Mouse (Mus musculus) lung, embryonic 15.5 days (tissue): Measurements from ENCODE around the gene Ank. TPM values are rescaled to one million over a fixed set of nuclear protein-coding genes. Genes with fewer than 3 reads are reported as not detected.

Source experiments
- ATAC-seq: fragments of 200-750 bp; cut with Nextera tagmentation; 2 replicates; pipeline ENCODE4 v1.8.0; 2017; ENCODE audit warnings: moderate number of reproducible peaks, borderline replicate concordance; ENCODE audit not compliant: low FRiP score, low TSS enrichment; ENCODE audit errors: extremely low read depth
- H3K27ac ChIP-seq: fragments of 300-500 bp; sonication (generic); 2 replicates; pipeline ENCODE4 v1.5.1; 2015; ENCODE audit warnings: moderate library complexity, mild to moderate bottlenecking, inconsistent platforms
- H3K27me3 ChIP-seq: fragments of 300-500 bp; sonication (generic); 2 replicates; pipeline ENCODE4 v1.6.1; 2015; ENCODE audit warnings: inconsistent platforms
- H3K36me3 ChIP-seq: fragments of 300-500 bp; sonication (generic); 2 replicates; pipeline ENCODE4 v1.6.1; 2015; ENCODE audit warnings: inconsistent platforms
- H3K4me1 ChIP-seq: fragments of 300-500 bp; sonication (generic); 2 replicates; pipeline ENCODE4 v1.6.1; 2015; ENCODE audit warnings: inconsistent platforms
- H3K4me2 ChIP-seq: fragments of 300-500 bp; sonication (generic); 2 replicates; pipeline ENCODE4 v1.6.1; 2015; ENCODE audit warnings: inconsistent platforms, mild to moderate bottlenecking, moderate library complexity
- H3K4me3 ChIP-seq: fragments of 300-500 bp; sonication (generic); 2 replicates; pipeline ENCODE4 v1.5.1; 2015; ENCODE audit warnings: mild to moderate bottlenecking, inconsistent platforms
- H3K9ac ChIP-seq: fragments of 300-500 bp; sonication (generic); 2 replicates; pipeline ENCODE4 v1.6.1; 2015; ENCODE audit warnings: inconsistent platforms
- H3K9me3 ChIP-seq: fragments of 300-500 bp; sonication (generic); 2 replicates; pipeline ENCODE4 v1.6.1; 2016; ENCODE audit warnings: inconsistent platforms
- WGBS: fragments of 180-500 bp; shearing (Covaris S2); methylation state at CpG from one replicate; pipeline ENCODE4 v1.1.7; 2015; 5-methylcytosine and 5-hydroxymethylcytosine counted together
- polyA plus RNA-seq: library from polyadenylated mRNA; unstranded; fragments of >200 nt; fragmentation: Nextera tagmentation; extraction: Ambion mirVana; gene quantifications from 2 replicates; pipeline ENCODE4 v1.2.1, GENCODE M21; 2015

Gene Ank
- polyA plus RNA-seq, 1 experiment from 2014 or later = 8.0 TPM

DNA sequence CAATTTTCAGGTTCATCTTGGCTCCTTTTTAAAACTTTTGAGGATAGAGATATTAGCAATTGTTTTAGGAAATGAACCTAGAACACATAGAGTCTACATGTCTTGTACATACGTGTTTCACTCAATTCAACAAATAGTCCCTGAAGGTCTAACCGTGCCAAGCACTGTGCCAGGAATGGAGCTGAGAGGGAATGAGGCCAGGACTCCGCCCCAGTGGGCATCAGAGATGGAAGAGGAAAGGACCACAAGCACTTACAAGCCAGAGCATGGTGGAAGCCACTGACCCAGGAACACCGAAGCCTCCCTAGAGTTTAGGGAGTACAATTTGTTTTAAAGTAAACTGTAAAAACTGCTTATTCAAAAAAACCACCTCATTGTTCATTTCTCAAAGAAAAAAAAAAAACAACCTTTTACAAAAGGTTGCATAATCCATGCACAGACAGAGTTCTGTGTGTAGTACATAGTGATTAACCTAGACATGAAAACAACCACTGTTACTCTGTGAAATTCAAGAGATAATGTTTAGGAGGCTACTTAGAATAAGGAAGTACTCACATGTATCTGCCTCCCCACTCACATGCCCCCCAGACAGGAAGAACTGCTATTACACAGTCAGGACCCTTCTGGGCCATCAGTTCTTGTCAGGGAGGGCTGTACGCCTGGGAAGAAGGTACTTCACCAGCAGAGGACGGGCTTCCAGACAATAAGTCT is 154.2 kb downstream of the Ank start:
- Histone ChIP-seq H3K4me3 (no peak overlapping the region), H3K27me3 (no peaks in the 10 kb centered on the region), H3K9me3 (no peaks in the 10 kb centered on the region), H3K36me3 (peaks cover 29% of the 10 kb centered on the region), H3K27ac (no peak overlapping the region), H3K4me2 (no peak overlapping the region), H3K4me1 (0 out of 2 replicates have a peak, but pooled peaks cover 3% of the 10 kb centered on the region), H3K9ac (no peak overlapping the region)
- ATAC-seq = no peak
- 80% methylated on average over 6 of the region's 6 CpGs for WGBS

DNA sequence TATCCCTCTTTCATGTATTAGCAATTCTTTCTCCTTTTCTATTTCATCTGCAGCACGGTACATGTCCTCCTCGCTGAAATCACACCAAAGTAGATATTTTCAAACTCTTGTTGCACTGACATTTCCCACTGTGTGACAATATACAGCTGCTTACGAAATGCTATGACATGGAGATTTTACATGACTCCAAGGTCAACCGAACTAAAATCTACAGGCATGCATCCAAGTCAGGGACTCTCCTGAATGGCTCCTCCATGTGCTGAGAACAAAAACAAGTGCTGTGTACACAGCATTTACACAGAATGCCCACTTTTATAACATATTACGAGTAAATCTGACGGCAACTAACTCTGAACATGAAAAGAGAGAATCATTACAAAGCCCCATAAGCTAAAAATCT is 156.8 kb downstream of the Ank start:
- H3K4me2 ChIP-seq = no peak overlapping the region
- H3K27ac ChIP-seq = no peak overlapping the region
- no peaks in the 10 kb centered on the region for H3K27me3 ChIP-seq
- peaks cover 29% of the 10 kb centered on the region for H3K36me3 ChIP-seq
- 71% methylated on average over 6 of the region's 6 CpGs for WGBS
- H3K9ac ChIP-seq = no peak overlapping the region
- 0 out of 2 replicates have a peak, but pooled peaks cover 3% of the 10 kb centered on the region for H3K4me1 ChIP-seq
- ATAC-seq = no peak
- H3K9me3 ChIP-seq = no peaks in the 10 kb centered on the region
- H3K4me3 ChIP-seq = no peak overlapping the region

DNA sequence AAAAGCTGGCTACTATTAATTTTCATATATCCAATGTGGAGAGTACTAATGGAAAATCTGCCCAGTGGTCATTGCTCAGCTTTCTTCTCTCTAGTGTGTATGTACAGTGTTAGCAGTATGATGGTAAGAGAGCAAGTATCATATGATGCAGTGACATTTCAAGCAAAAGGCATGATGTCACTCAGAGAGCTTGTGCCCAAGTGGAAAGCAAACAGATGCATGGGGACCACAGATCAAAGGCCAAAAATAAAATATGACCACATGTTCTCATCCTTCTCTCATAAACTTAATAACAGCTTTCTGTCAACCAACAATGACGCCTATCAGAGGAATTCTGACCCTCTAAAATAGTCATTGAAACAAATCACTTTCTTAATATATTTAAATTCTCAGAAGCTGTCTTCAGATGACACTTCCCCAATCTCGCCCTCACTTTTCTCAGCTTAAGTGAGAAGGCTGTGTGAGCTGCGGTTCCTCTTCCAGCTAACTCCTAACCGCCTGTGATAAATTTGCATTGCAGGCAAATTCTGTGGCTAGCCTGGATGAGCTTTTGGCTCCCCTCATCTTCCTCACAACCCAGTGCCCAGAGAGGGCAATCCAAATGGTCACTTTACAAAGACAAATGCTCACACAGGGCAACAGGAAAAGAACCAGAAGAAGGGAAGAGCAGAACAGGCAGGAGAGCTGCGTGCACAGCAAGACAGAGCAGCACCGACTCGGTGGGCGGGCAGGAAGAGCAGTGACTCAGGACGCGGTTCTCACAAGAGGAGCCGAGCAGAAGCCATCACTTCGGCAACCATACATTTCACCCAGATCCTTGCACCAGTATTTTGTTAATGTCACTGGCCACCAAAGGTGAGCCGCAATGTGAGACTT is 158.8 kb downstream of the Ank start:
- ATAC-seq = no peak
- Histone ChIP-seq H3K9ac (no peak overlapping the region), H3K9me3 (no peaks in the 10 kb centered on the region), H3K4me3 (no peak overlapping the region), H3K27ac (no peak overlapping the region), H3K27me3 (no peaks in the 10 kb centered on the region), H3K36me3 (peaks cover 25% of the 10 kb centered on the region), H3K4me1 (peaks cover 15% of the 10 kb centered on the region), H3K4me2 (no peak overlapping the region)
- 82% methylated on average over 13 of the region's 13 CpGs for WGBS

DNA sequence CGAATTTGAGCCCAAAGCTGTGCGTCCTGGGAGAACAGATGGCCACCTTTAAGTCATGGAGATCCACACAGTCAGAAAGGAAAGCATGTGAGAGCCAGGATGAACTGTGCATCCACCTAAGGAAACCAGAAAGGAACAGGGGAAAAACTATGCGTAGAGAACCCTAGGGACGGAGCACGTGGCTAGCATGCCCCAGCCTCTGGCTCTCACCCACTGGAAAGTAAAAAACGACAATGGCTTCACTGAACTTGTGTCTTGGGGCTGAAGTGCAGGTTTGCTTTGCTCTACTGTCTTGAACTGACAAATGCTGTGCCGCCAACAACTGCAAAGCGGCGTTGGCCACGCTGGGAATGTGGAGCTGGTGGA is 159.4 kb downstream of the Ank start:
- no peak for ATAC-seq
- Histone ChIP-seq H3K27me3 (no peaks in the 10 kb centered on the region), H3K27ac (no peak overlapping the region), H3K9me3 (no peaks in the 10 kb centered on the region), H3K4me1 (peaks cover 16% of the 10 kb centered on the region), H3K4me3 (no peak overlapping the region), H3K9ac (no peak overlapping the region), H3K36me3 (peaks cover 25% of the 10 kb centered on the region), H3K4me2 (no peak overlapping the region)
- WGBS = 83% methylated on average over 10 of the region's 10 CpGs

DNA sequence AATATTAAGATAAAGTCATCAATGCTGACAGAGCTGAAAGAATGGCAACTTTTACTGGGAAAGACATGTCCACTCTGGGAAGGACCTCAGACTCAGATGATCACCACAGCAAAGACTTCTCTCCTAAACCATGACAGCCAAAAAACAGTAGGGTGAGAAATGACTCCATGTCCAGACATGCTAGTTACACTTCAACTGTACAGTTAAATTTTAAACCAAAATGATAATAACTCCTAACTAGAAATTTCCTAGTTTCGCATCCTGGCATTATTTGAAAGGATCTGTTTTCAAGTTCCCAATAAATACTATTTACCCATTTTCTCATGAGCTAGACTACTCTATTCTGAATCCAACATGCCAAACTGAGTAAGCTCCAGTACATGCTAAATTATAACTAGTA is 159.8 kb downstream of the Ank start:
- peaks cover 25% of the 10 kb centered on the region for H3K36me3 ChIP-seq
- H3K27me3 ChIP-seq = no peaks in the 10 kb centered on the region
- H3K4me3 ChIP-seq = no peak overlapping the region
- H3K27ac ChIP-seq = no peak overlapping the region
- 95% methylated on average over 1 of the region's 1 CpGs for WGBS
- no peak overlapping the region for H3K9ac ChIP-seq
- peaks cover 20% of the 10 kb centered on the region for H3K4me1 ChIP-seq
- no peak overlapping the region for H3K4me2 ChIP-seq
- H3K9me3 ChIP-seq = no peaks in the 10 kb centered on the region
- ATAC-seq = no peak

DNA sequence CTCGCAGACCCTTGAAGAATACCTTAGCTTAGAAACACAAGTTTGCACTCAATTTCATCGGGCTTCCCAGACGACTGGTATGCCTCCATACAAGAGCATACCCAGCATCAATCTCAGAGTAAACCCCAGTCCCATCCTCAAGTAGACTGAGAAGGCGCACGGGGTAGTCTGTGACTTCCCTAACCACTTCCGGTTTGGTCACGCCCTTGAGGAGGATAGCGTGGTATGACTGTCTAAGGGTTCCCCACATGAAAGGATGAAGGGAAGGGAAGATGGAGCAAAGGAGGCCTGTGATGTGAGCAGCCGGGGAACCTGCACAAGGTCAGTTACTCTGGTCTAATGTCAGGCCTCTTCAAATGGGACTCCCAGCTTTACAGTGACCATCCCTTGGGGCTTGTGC is 161.3 kb downstream of the Ank start:
- Histone ChIP-seq H3K36me3 (peaks cover 16% of the 10 kb centered on the region), H3K27ac (no peak overlapping the region), H3K27me3 (no peaks in the 10 kb centered on the region), H3K9me3 (no peaks in the 10 kb centered on the region), H3K4me2 (no peak overlapping the region), H3K4me1 (peaks cover 20% of the 10 kb centered on the region), H3K4me3 (no peak overlapping the region), H3K9ac (no peak overlapping the region)
- no peak for ATAC-seq
- WGBS = 83% methylated on average over 9 of the region's 9 CpGs

DNA sequence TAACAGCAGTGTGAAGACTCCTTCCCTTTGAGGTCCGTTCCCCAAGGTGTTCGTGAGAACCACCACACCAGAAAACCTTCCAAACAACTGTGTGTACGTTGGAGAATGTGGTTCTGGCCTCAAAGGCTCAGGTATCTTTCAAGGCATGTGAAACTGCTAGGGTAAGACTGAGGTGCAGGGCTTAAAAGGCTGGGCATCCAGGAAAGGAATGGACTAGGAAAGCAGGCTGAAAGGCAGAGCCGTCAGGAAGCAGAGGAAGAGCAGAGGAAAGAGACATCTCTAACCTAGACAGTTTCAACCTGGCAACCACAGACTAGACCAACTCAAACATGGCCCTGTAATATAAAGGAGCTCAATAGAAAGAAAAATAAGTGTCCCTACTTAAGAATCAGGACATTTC is 162.6 kb downstream of the Ank start:
- Histone ChIP-seq H3K27me3 (no peaks in the 10 kb centered on the region), H3K4me2 (peak overlapping the region; percentile 84), H3K4me1 (peaks cover 20% of the 10 kb centered on the region), H3K27ac (no peak overlapping the region), H3K9me3 (no peaks in the 10 kb centered on the region), H3K4me3 (peak overlapping the region; percentile 93), H3K36me3 (peaks cover 12% of the 10 kb centered on the region), H3K9ac (0 out of 2 replicates have a peak overlapping the region, but pooled peaks have one; percentile 83)
- ATAC-seq = no peak
- WGBS = 61% methylated on average over 4 of the region's 4 CpGs

DNA sequence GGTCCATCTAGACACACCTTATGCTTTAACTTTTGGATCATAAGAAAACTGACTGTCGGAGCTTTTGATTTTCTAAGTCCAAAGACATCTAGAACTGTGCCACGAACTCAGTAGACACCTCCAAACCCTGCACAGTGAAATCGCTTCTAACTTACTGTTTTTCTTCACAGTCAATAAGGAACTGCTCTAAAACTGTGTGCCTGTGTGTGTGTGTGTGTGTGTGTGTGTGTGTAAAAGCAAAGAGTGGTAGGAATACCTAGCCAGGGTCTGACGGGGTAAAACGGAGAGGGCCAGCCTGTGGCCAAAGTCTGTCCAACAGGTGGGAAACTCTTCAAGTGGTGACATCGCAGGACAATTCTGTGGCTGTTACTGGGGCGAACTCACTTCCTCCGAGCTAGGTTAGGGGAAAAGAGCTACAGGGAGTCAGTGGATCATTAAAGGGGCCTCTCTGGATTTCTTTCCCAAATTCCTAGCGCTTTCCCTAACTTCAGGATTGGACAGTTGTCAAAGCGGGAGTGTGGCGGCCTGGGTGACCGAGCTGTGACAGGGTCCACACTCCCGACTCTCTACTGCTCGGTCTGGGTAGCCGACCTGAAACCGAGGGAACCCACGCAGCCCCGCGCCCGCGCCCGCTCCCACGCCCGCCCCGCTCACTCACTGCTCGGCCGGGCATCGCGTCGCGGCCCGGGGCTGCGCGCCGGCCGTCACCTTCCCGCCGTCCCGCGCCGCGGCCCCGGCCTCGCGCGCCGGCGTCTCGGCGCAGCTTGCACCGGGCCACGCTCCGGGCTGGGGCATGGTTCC is 163.5 kb downstream of the Ank start:
- no peaks in the 10 kb centered on the region for H3K9me3 ChIP-seq
- no peak overlapping the region for H3K27ac ChIP-seq
- H3K9ac ChIP-seq = peak overlapping the region; percentile 83
- peak overlapping the region; percentile 84 for H3K4me2 ChIP-seq
- H3K4me3 ChIP-seq = peak overlapping the region; percentile 93
- peaks cover 20% of the 10 kb centered on the region for H3K4me1 ChIP-seq
- H3K36me3 ChIP-seq = peaks cover 12% of the 10 kb centered on the region
- ATAC-seq = peak; percentile 76
- WGBS = 2% methylated on average over 49 of the region's 53 CpGs
- no peaks in the 10 kb centered on the region for H3K27me3 ChIP-seq

DNA sequence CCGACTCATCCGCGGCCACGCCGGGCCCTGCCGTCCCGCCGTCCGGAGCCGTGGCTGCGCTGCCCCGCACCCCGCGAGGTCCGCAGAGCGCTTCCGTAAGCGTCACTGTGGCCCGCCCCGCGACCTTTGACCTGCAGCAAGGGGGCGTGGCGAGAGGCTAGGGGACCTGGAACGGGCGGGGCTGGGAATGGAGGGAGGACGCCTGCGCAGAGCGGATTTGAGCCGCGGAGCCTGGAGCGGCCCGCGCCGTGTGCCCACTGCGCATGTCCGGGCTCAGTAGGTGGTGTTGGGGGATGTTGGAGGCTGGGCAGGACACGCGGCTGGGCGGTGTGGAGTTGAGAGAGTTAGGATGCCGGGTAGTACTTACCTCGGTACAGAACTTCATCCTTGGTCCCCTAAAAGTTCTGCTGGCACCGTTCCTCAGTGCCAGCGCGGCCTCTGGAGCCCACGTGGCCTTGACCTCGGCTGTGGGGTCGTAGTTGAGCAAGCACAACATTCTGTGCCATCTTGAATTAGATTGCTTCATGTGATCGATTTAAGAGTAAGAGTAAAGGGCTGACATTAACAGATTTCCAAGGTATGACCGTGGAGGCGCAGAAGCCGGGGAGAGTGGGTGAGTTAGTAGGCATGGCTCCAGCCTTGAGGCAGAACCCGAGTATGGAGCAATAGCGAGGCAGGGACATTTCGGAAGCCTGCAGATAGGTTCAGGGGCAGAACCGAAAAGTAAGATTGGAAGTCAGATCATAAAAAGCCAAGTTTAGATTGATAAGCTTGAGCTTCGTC is 164.3 kb downstream of the Ank start, which contains the start of gene Otulin:
Otulin (minus strand) TSS at position 93 of the 783 bp plus-strand sequence.
- H3K27me3 ChIP-seq = no peaks in the 10 kb centered on the region
- H3K4me2 ChIP-seq = peak within 1 kb of the TSS; percentile 84
- H3K27ac ChIP-seq = no peak within 1 kb of the TSS
- H3K36me3 ChIP-seq = peaks cover 9% of the 10 kb centered on the region
- peaks cover 20% of the 10 kb centered on the region for H3K4me1 ChIP-seq
- ATAC-seq = peak; percentile 99
- H3K9me3 ChIP-seq = no peaks in the 10 kb centered on the region
- 5% methylated on average over 56 of the region's 56 CpGs for WGBS
- H3K9ac ChIP-seq = peak within 1 kb of the TSS; percentile 83
- peak within 1 kb of the TSS; percentile 93 for H3K4me3 ChIP-seq

DNA sequence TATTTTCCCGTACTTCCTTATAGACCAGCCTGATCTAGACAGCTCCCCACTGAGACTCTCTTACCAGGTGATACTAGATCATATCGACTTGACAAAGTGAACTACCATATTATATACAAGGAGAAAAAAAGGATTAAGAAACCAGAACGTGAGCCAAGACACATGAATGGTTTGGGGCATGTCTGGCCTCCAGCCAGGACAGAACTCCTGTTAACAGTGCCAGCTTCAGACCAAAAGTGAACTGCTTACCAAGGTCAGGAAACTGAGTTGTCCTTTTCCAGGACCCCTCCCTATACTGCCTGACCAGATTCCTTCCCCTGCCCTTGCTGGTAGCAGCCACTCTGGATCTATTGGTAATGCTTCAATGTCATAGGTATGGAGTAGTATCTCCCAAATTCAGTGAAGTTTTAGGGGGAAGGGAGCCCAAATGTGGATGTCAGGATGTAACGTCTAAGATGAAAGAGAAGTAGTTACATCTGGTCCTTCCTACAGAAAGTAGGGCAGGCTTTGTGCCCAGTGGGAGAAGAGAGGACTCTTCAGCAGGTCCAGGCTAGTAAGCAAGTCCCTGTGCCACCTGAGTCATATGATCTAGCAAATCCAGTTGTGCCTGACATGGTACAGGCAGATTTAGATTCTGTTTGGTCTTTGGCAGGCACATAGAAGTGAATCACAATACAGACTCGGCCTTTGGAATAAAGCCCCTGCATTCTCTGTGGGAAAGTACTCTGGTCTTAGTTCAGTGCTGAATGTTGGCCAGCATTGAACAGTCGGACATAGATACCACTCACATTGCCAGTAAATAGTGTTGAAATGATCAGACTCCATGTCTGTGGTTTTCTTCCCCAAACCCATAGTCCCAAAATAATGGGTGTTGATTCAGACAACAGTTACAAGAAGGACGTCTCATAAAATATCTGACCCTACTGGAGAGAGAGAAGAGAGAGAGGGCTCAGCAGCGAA is 167.7 kb downstream of the Ank start:
- 75% methylated on average over 8 of the region's 8 CpGs for WGBS
- no peak overlapping the region for H3K27ac ChIP-seq
- no peaks in the 10 kb centered on the region for H3K9me3 ChIP-seq
- H3K4me2 ChIP-seq = no peak overlapping the region
- no peak overlapping the region for H3K9ac ChIP-seq
- H3K27me3 ChIP-seq = no peaks in the 10 kb centered on the region
- no peak overlapping the region for H3K4me3 ChIP-seq
- no peaks in the 10 kb centered on the region for H3K36me3 ChIP-seq
- H3K4me1 ChIP-seq = peaks cover 12% of the 10 kb centered on the region
- no peak for ATAC-seq
